Mouse (Mus musculus) embryonic facial prominence, embryonic 13.5 days (tissue): ENCODE results near the gene Prr18. TPM values are rescaled to one million over a fixed set of nuclear protein-coding genes. Genes with fewer than 3 reads are reported as not detected.

Source experiments
- ATAC-seq: fragments of 200-750 bp; cut with Nextera tagmentation; 2 replicates; pipeline ENCODE4 v1.8.0; 2017; ENCODE audit warnings: low read depth; ENCODE audit not compliant: insufficient number of reproducible peaks, insufficient read depth, low FRiP score, low TSS enrichment
- H3K27ac ChIP-seq: fragments of 300-500 bp; sonication (generic); 2 replicates; pipeline ENCODE4 v1.5.1; 2015; ENCODE audit warnings: moderate library complexity, mild to moderate bottlenecking, inconsistent platforms
- H3K27me3 ChIP-seq: fragments of 300-500 bp; sonication (generic); 2 replicates; pipeline ENCODE4 v1.6.1; 2015; ENCODE audit warnings: mild to moderate bottlenecking, inconsistent platforms
- H3K36me3 ChIP-seq: fragments of 300-500 bp; sonication (generic); 2 replicates; pipeline ENCODE4 v1.6.1; 2015; ENCODE audit warnings: mild to moderate bottlenecking, inconsistent platforms
- H3K4me1 ChIP-seq: fragments of 300-500 bp; sonication (generic); 2 replicates; pipeline ENCODE4 v1.6.1; 2015; ENCODE audit warnings: inconsistent platforms
- H3K4me2 ChIP-seq: fragments of 300-500 bp; sonication (generic); 2 replicates; pipeline ENCODE4 v1.6.1; 2015; ENCODE audit warnings: moderate library complexity, mild to moderate bottlenecking, inconsistent platforms
- H3K4me3 ChIP-seq: fragments of 300-500 bp; sonication (generic); 2 replicates; pipeline ENCODE4 v1.5.1; 2015; ENCODE audit warnings: mild to moderate bottlenecking, inconsistent platforms
- H3K9ac ChIP-seq: fragments of 300-500 bp; sonication (generic); 2 replicates; pipeline ENCODE4 v1.6.1; 2015; ENCODE audit warnings: mild to moderate bottlenecking, inconsistent platforms
- H3K9me3 ChIP-seq: fragments of 300-500 bp; sonication (generic); 2 replicates; pipeline ENCODE4 v1.6.1; 2016; ENCODE audit warnings: inconsistent platforms
- WGBS: fragments of 180-500 bp; shearing (Covaris S2); methylation state at CpG from one replicate; pipeline ENCODE4 v1.1.7; 2015; ENCODE audit warnings: mixed read lengths; 5-methylcytosine and 5-hydroxymethylcytosine counted together
- polyA plus RNA-seq: library from polyadenylated mRNA; unstranded; fragments of >200 nt; fragmentation: Nextera tagmentation; extraction: Ambion mirVana; gene quantifications from 2 replicates; pipeline ENCODE4 v1.2.1, GENCODE M21; 2015

Gene Prr18
- polyA plus RNA-seq, 1 experiment from 2014 or later: 0.52 TPM

GRCm38 (mm10) chr17:8342706-8343105 lies 5.4 kb downstream of the Prr18 start:
- no peak for ATAC-seq
- no peak overlapping the region for H3K9ac ChIP-seq
- peaks cover 48% of the 10 kb centered on the region for H3K27me3 ChIP-seq
- H3K36me3 ChIP-seq: no peaks in the 10 kb centered on the region
- H3K4me3 ChIP-seq: no peak overlapping the region
- no peak overlapping the region for H3K27ac ChIP-seq
- no peaks in the 10 kb centered on the region for H3K9me3 ChIP-seq
- H3K4me1 ChIP-seq: peaks cover 13% of the 10 kb centered on the region
- no peak overlapping the region for H3K4me2 ChIP-seq
- WGBS: 50% methylated on average over 5 of the region's 5 CpGs

- Histone ChIP-seq H3K4me2 (no peak overlapping the region), H3K27ac (no peak overlapping the region), H3K27me3 (peaks cover 45% of the 10 kb centered on the region), H3K4me1 (peaks cover 13% of the 10 kb centered on the region), H3K4me3 (no peak overlapping the region), H3K9me3 (no peaks in the 10 kb centered on the region), H3K36me3 (no peaks in the 10 kb centered on the region), H3K9ac (no peak overlapping the region)
- 73% methylated on average over 6 of the region's 6 CpGs for WGBS
- no peak for ATAC-seq
These were observed 6.2 kb downstream of the Prr18 start for GRCm38 (mm10) chr17:8343416-8343815.

- H3K36me3 ChIP-seq: no peaks in the 10 kb centered on the region
- WGBS: 62% methylated on average over 5 of the region's 5 CpGs
- H3K27me3 ChIP-seq: peaks cover under 1% of the 10 kb centered on the region
- H3K4me2 ChIP-seq: no peak overlapping the region
- no peak for ATAC-seq
- H3K4me1 ChIP-seq: no peaks in the 10 kb centered on the region
- no peak overlapping the region for H3K9ac ChIP-seq
- no peak overlapping the region for H3K27ac ChIP-seq
- H3K4me3 ChIP-seq: no peak overlapping the region
- H3K9me3 ChIP-seq: no peaks in the 10 kb centered on the region
These were observed 10.6 kb downstream of the Prr18 start for GRCm38 (mm10) chr17:8347765-8348285.

- no peaks in the 10 kb centered on the region for H3K27me3 ChIP-seq
- no peak overlapping the region for H3K27ac ChIP-seq
- H3K9me3 ChIP-seq: no peaks in the 10 kb centered on the region
- H3K9ac ChIP-seq: no peak overlapping the region
- no peaks in the 10 kb centered on the region for H3K4me1 ChIP-seq
- 87% methylated on average over 4 of the region's 4 CpGs for WGBS
- no peaks in the 10 kb centered on the region for H3K36me3 ChIP-seq
- H3K4me3 ChIP-seq: no peak overlapping the region
- ATAC-seq: no peak
- no peak overlapping the region for H3K4me2 ChIP-seq
These were observed 11.7 kb downstream of the Prr18 start for GRCm38 (mm10) chr17:8348941-8349340.

DNA sequence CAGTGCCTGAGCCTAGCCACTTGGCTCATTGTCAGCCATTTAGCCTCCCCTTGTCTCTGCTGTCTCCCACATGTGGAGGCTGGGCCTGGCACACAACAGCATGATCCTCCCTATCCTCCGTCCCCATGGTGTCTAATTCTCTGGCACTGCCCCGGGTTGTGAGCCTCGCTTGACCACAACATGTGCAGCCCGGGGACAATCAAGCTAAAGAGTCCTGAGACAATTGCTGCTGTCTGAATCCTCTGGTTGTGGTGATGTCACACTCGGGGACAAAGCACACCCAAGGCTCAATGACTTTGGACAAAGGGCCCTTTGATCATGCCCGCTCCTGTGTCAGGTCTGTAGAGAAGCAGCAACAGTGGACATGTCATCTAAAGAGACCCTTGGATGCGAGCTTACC lies 13.8 kb downstream of the Prr18 start:
- ATAC-seq: no peak
- WGBS: 60% methylated on average over 7 of the region's 7 CpGs

DNA sequence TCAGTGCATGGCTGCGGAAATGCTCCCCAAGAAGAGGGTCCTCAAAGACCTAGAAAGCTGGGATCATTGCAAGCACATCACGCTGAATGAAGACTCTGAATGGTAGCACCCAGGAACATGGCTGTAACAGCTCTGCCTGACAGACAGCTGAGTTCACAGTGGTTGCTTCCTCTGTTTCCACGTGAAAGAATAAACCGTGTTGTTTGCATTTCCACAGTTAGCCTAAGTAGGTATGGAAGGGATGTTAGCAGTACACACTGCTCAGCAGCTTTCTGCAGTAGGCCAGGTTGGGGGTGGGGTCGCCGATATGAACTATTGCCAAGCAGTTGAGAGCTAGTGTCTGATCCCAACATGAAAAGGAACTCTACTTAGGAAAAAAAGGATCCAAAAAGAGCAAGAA lies 18.4 kb downstream of the Prr18 start, which contains the start of gene T2:
Gene T2 (plus strand): TSS at position 301 of the 400 bp plus-strand sequence.
- H3K27me3 ChIP-seq: no peaks in the 10 kb centered on the region
- WGBS: 76% methylated on average over 6 of the region's 6 CpGs
- peaks cover 8% of the 10 kb centered on the region; the same call in 1 of the 2 replicates for H3K4me1 ChIP-seq

More for the DNA sequence above, 13.8 kb downstream of the Prr18 start:
- Histone ChIP-seq H3K4me2 (no peak overlapping the region), H3K4me3 (no peak overlapping the region), H3K4me1 (no peaks in the 10 kb centered on the region), H3K27me3 (no peaks in the 10 kb centered on the region), H3K9me3 (no peaks in the 10 kb centered on the region), H3K27ac (no peak overlapping the region), H3K9ac (no peak overlapping the region), H3K36me3 (no peaks in the 10 kb centered on the region)

GRCm38 (mm10) chr17:8357498-8357897 lies 20.2 kb downstream of the Prr18 start:
- no peak overlapping the region for H3K27ac ChIP-seq
- no peak overlapping the region for H3K4me3 ChIP-seq
- no peak overlapping the region for H3K9ac ChIP-seq
- H3K9me3 ChIP-seq: no peaks in the 10 kb centered on the region
- H3K27me3 ChIP-seq: no peaks in the 10 kb centered on the region
- ATAC-seq: no peak
- no peak overlapping the region for H3K4me2 ChIP-seq
- H3K4me1 ChIP-seq: peaks cover 23% of the 10 kb centered on the region
- no peaks in the 10 kb centered on the region for H3K36me3 ChIP-seq
- WGBS: 76% methylated on average over 6 of the region's 6 CpGs

More for the DNA sequence above, 18.4 kb downstream of the Prr18 start, which contains the start of gene T2:
- Histone ChIP-seq H3K36me3 (no peaks in the 10 kb centered on the region), H3K27ac (no peak within 1 kb of the TSS), H3K4me2 (no peak within 1 kb of the TSS), H3K9me3 (no peaks in the 10 kb centered on the region), H3K4me3 (no peak within 1 kb of the TSS), H3K9ac (no peak within 1 kb of the TSS)
- no peak for ATAC-seq

DNA sequence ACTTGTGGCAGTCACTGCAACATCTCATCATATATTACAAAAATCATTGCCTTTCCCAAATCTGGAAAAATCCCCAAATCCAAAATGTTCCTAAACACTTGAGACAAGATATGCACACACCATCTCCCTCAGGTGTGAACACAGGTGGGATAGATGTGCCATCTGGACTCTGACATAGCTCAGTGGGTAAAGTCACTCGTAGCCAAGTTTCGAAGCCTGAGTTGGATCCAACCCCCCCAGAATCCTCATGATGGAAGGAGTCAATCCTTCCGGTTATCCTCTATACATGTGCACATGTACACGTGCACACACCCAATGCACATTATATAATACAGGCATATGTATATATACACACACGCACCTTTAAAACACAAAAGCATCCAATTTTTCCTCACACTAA lies 23.6 kb downstream of the Prr18 start:
- Histone ChIP-seq H3K27ac (no peak overlapping the region), H3K27me3 (0 out of 2 replicates have a peak, but pooled peaks cover 2% of the 10 kb centered on the region), H3K4me1 (peaks cover 25% of the 10 kb centered on the region), H3K9ac (no peak overlapping the region), H3K4me3 (no peak overlapping the region), H3K36me3 (no peaks in the 10 kb centered on the region), H3K4me2 (no peak overlapping the region), H3K9me3 (no peaks in the 10 kb centered on the region)
- WGBS: 89% methylated on average over 5 of the region's 5 CpGs
- ATAC-seq: no peak

DNA sequence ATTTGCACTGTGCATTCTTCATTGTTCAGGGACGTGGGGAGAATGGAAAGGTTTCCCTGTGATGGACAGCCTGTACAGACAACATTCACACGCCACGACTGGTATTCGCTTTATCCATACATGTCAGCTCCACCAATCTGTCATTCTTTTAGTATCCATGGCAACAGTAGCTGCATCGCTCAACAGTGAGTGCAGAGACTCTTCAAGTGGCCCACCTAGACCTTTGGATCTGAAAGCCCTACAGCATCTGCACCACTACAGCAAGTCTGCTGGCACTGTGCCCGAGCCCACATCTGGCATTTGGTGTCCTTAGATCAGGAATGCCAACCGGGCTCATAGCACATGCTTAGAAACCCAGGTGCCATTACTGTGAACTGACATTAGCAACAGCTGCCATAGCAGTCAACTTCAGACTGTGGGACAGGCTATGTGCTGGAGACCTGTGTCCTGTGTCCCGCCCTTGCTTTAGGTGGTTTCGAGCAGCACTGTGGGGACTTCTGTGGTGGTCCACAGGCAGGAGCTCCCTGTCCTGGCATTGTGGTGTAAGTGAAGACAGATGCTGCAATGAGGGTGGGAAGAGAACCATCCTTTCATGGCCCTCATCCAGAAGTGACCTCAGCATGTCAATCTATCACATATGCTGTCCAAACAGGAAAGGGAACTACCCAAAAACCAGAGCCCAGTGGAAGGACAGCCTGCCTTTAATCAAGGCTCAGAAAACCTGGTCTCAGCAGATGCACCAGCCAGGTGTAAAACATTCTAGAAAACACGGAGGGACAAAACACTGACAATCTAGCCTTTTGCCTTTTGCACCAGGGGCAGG lies 24.2 kb downstream of the Prr18 start:
- ATAC-seq: no peak
- H3K4me3 ChIP-seq: no peak overlapping the region

GRCm38 (mm10) chr17:8367514-8368480 lies 30.5 kb downstream of the Prr18 start:
- H3K9ac ChIP-seq: peak overlapping the region; percentile 52
- H3K4me1 ChIP-seq: peaks cover 52% of the 10 kb centered on the region
- H3K4me3 ChIP-seq: peak overlapping the region; percentile 9; the same call in 1 of the 2 replicates
- 0 out of 2 replicates have a peak, but pooled peaks have one; percentile 48 for ATAC-seq
- WGBS: 13% methylated on average over 20 of the region's 20 CpGs
- no peaks in the 10 kb centered on the region for H3K9me3 ChIP-seq
- 0 out of 2 replicates have a peak, but pooled peaks cover 2% of the 10 kb centered on the region for H3K27me3 ChIP-seq
- H3K27ac ChIP-seq: peak overlapping the region; percentile 81
- H3K36me3 ChIP-seq: no peaks in the 10 kb centered on the region
- H3K4me2 ChIP-seq: peak overlapping the region; percentile 47

More for the DNA sequence above, 24.2 kb downstream of the Prr18 start:
- 60% methylated on average over 10 of the region's 10 CpGs for WGBS
- no peak overlapping the region for H3K27ac ChIP-seq
- H3K36me3 ChIP-seq: no peaks in the 10 kb centered on the region
- no peak overlapping the region for H3K4me2 ChIP-seq
- 0 out of 2 replicates have a peak, but pooled peaks cover 2% of the 10 kb centered on the region for H3K27me3 ChIP-seq
- H3K9me3 ChIP-seq: no peaks in the 10 kb centered on the region
- H3K9ac ChIP-seq: no peak overlapping the region
- H3K4me1 ChIP-seq: peaks cover 26% of the 10 kb centered on the region

DNA sequence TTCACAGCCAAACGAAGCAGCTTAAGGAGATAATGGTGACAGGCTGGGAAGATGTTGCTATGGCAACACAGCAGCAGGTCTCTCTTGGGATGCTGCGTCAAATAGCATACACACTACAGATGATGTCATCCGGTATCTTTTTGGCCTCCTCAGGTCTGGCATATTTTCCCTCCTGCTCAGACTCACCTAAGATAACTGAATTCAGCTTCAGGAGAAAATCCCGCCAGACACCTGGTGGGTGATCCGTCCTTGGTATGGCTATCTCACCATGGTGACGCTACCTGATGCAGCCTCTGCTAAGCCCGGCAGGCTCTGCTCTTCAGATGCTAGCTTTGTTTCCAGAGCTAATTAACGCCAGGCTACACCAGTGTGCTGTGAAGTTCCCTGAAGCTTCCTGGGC lies 31.3 kb downstream of the Prr18 start:
- Histone ChIP-seq H3K36me3 (no peaks in the 10 kb centered on the region), H3K4me2 (peak overlapping the region; percentile 47), H3K4me3 (no peak overlapping the region), H3K4me1 (peaks cover 52% of the 10 kb centered on the region), H3K9ac (no peak overlapping the region), H3K27me3 (no peaks in the 10 kb centered on the region), H3K27ac (no peak overlapping the region), H3K9me3 (no peaks in the 10 kb centered on the region)
- WGBS: 19% methylated on average over 8 of the region's 8 CpGs
- ATAC-seq: peak; percentile 32; the same call in 1 of the 2 replicates
